Mouse (Mus musculus) thymus, postnatal 14 days (tissue): ENCODE data around the gene Rab8a.
"Not testable (repeated sequence)": the region's sequence is repeated elsewhere in the genome, so short reads cannot be mapped to it uniquely, and the experiment has no call there.

Source experiments
- DNase-seq: peaks from one replicate; pipeline ENCODE4 v3.0.0; 2021

The Rab8a gene

GRCm38 (mm10) chr8:72160707-72161697, at the start of gene Rab8a:
Gene Rab8a, plus strand, starts transcription at chr8:72161200.
- peak; percentile 99 for DNase-seq

GRCm38 (mm10) chr8:72112486-72112885, 48.5 kb upstream of the Rab8a start:
- DNase-seq, result peak; percentile 17

GRCm38 (mm10) chr8:72115202-72115601, 45.8 kb upstream of the Rab8a start:
- no peak for DNase-seq

GRCm38 (mm10) chr8:72118616-72119015, 42.4 kb upstream of the Rab8a start:
- DNase-seq, result no peak

- not testable (repeated sequence) for DNase-seq
These were observed 39.5 kb upstream of the Rab8a start for GRCm38 (mm10) chr8:72121486-72121885.

- DNase-seq, result no peak
These were observed 39.0 kb upstream of the Rab8a start for GRCm38 (mm10) chr8:72121997-72122396.

- no peak for DNase-seq
These were observed 33.2 kb upstream of the Rab8a start for GRCm38 (mm10) chr8:72127834-72128233.

GRCm38 (mm10) chr8:72131251-72131650, 29.7 kb upstream of the Rab8a start:
- DNase-seq, result no peak

GRCm38 (mm10) chr8:72131901-72132300, 29.1 kb upstream of the Rab8a start:
- peak; percentile 24 for DNase-seq

- no peak for DNase-seq
These were observed 28.6 kb upstream of the Rab8a start for GRCm38 (mm10) chr8:72132417-72132816.

- DNase-seq, result no peak
These were observed 28.1 kb upstream of the Rab8a start for GRCm38 (mm10) chr8:72132891-72133290.

- no peak for DNase-seq
These were observed 27.5 kb upstream of the Rab8a start for GRCm38 (mm10) chr8:72133507-72133906.

- peak; percentile 63 for DNase-seq
These were observed 26.1 kb upstream of the Rab8a start, which contains the start of gene Tpm4 for GRCm38 (mm10) chr8:72134756-72135445. Gene Tpm4, plus strand, starts transcription at chr8:72134975.

GRCm38 (mm10) chr8:72135446-72136301, 25.3 kb upstream of the Rab8a start:
- DNase-seq, result peak; percentile 76

GRCm38 (mm10) chr8:72136302-72136978, 24.6 kb upstream of the Rab8a start:
- DNase-seq, result peak; percentile 90

- DNase-seq, result no peak
These were observed 23.6 kb upstream of the Rab8a start for GRCm38 (mm10) chr8:72137431-72137830.

- DNase-seq, result no peak
These were observed 22.5 kb upstream of the Rab8a start for GRCm38 (mm10) chr8:72138456-72138855.

- DNase-seq, result no peak
These were observed 17.7 kb upstream of the Rab8a start for GRCm38 (mm10) chr8:72143256-72143824.

- DNase-seq, result no peak
These were observed 16.5 kb upstream of the Rab8a start for GRCm38 (mm10) chr8:72144345-72144975.

GRCm38 (mm10) chr8:72145511-72145910, 15.5 kb upstream of the Rab8a start:
- DNase-seq, result no peak

- DNase-seq, result no peak
These were observed 14.9 kb upstream of the Rab8a start for GRCm38 (mm10) chr8:72146056-72146455.
